Mouse (Mus musculus) megakaryocyte, embryonic 14.5 days (primary cell): ENCODE data around the gene Dpp8. TPM values are rescaled to one million over a fixed set of nuclear protein-coding genes. Genes with fewer than 3 reads are reported as not detected.

Source experiments
- H3K27me3 ChIP-seq: replicated peaks from 2 replicates; pipeline ENCODE3; 2012; ENCODE audit warnings: inconsistent platforms
- H3K36me3 ChIP-seq: replicated peaks from 2 replicates; pipeline ENCODE3; 2012; ENCODE audit warnings: low read length, inconsistent platforms, mixed read lengths
- H3K4me1 ChIP-seq: 2 replicates; pipeline ENCODE4 v1.6.1; 2012; ENCODE audit warnings: inconsistent platforms
- H3K4me3 ChIP-seq: replicated peaks from 2 replicates; pipeline ENCODE3; 2012; ENCODE audit warnings: moderate library complexity, mild to moderate bottlenecking, inconsistent platforms
- H3K9me3 ChIP-seq: 2 replicates; pipeline ENCODE4 v1.6.1; 2012; ENCODE audit warnings: inconsistent platforms
- FLI1 ChIP-seq: IDR thresholded peaks from 2 replicates; pipeline ENCODE4 v1.6.1; 2012; ENCODE audit warnings: low read length, inconsistent platforms, mixed read lengths
- GATA1 ChIP-seq: IDR thresholded peaks from 3 replicates; pipeline ENCODE4 v1.6.1; 2012; ENCODE audit warnings: mixed read lengths, low read length, inconsistent platforms, borderline replicate concordance
- polyA plus RNA-seq: library from polyadenylated mRNA; stranded (reverse); fragments of >175 nt; gene quantifications from 2 replicates; pipeline ENCODE4 v1.2.3, GENCODE M21; 2012; ENCODE audit warnings: low replicate concordance; ENCODE audit not compliant: insufficient read depth

Dpp8 gene
- polyA plus RNA-seq, 1 experiment: 2.4 TPM

GRCm38 (mm10) chr9:65123552-65124168, 91.4 kb downstream of the Dpp8 start:
- Histone ChIP-seq H3K36me3 (no peaks in the 10 kb centered on the region), H3K9me3 (no peaks in the 10 kb centered on the region), H3K4me1 (peaks cover 35% of the 10 kb centered on the region), H3K27me3 (peaks cover 85% of the 10 kb centered on the region), H3K4me3 (peak overlapping the region; percentile 89)
- TF ChIP-seq GATA1 (no peak), FLI1 (no peak)

GRCm38 (mm10) chr9:65128123-65128815, 96.1 kb downstream of the Dpp8 start:
- H3K4me1 ChIP-seq: peaks cover 55% of the 10 kb centered on the region
- no peaks in the 10 kb centered on the region for H3K36me3 ChIP-seq
- no peak for TF ChIP-seq GATA1
- TF ChIP-seq FLI1: no peak
- peaks cover 56% of the 10 kb centered on the region for H3K27me3 ChIP-seq
- no peaks in the 10 kb centered on the region for H3K9me3 ChIP-seq
- peak overlapping the region; percentile 90 for H3K4me3 ChIP-seq

- H3K27me3 ChIP-seq: peaks cover 50% of the 10 kb centered on the region
- TF ChIP-seq GATA1 (no peak), FLI1 (no peak)
These were observed 99.5 kb downstream of the Dpp8 start for GRCm38 (mm10) chr9:65131717-65132116.

More at GRCm38 (mm10) chr9:65131717-65132116, 99.5 kb downstream of the Dpp8 start:
- no peaks in the 10 kb centered on the region for H3K36me3 ChIP-seq
- H3K4me1 ChIP-seq: peaks cover 61% of the 10 kb centered on the region
- no peaks in the 10 kb centered on the region for H3K9me3 ChIP-seq
- H3K4me3 ChIP-seq: peak overlapping the region; percentile 68

Other genes starting within 250 kb of the Dpp8 start
- 2.2 and 3.2 TPM in 2 replicates for gene Dennd4a, start 221.1 kb upstream of the Dpp8 start, polyA plus RNA-seq
- gene Slc24a1, start 80.8 kb upstream of the Dpp8 start, polyA plus RNA-seq: 0.85 TPM in 1 of 2 replicates, not detected in the other
- 37.0 and 41.7 TPM in 2 replicates for gene Ints14, start 71.5 kb upstream of the Dpp8 start, polyA plus RNA-seq
- 0.81 and 1.6 TPM in 2 replicates for gene Hacd3, start 10.7 kb upstream of the Dpp8 start, polyA plus RNA-seq
- 0.08 TPM in 1 of 2 replicates, not detected in the other for gene Igdcc4, start 69.1 kb downstream of the Dpp8 start, polyA plus RNA-seq
- gene Igdcc3, start 108.8 kb downstream of the Dpp8 start, polyA plus RNA-seq: not detected in 2 replicates
- gene Parp16, start 162.9 kb downstream of the Dpp8 start, polyA plus RNA-seq: 2.6 and 3.6 TPM in 2 replicates
- 0.03 TPM in 1 of 2 replicates, not detected in the other for gene Cilp, start 232.8 kb downstream of the Dpp8 start, polyA plus RNA-seq